Mouse (Mus musculus): Measurements from ENCODE around the gene Sat1.

DNA sequence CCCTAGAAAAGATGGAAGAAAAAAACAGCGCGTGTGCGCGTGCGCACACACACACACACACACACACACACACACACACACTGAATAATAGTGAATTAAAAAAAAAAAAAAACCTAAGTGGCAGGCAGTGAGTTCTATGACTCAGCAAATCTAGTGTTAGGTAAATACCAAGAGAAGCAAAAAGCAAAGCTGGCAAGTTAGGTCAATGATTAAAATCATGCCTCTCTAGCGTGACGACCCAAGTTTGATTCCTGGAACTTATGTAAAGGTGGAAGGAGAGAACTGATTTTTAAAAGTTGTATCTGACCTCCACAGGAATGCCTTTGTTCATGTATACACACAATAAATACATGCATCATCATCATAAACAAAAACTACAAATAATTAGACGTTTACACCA is 46.4 kb downstream of the Sat1 start:
- TF ChIP-seq POLR2A (IDR thresholded peaks at IDR 0.05; ENCODE audit: insufficient read depth, low read depth, low read length) = no peak
- no peak for TF ChIP-seq CTCF (IDR thresholded peaks at IDR 0.05; ENCODE audit: insufficient read depth, low read depth, low read length)
